Mouse (Mus musculus): ENCODE measurements around the gene Hba-a2.

DNA sequence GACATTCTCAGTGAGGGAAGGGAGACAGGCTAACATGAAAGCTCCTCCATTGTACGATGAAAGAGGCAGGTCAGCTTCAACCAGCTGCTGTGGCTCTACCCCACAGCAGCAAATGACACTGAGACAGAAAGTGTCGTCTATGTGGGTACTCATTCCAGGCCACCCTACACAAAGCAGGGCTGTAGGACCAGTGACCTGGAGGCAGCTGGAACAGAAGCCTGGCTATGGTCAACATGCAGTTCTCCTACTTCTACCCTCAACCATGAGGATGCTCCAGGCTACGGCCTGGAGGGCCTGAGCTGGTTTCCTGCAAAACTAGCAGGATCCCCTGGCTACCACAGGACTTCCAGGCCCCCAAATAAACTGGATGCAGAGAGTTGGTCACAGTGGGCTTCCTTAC is 39.7 kb upstream of the Hba-a2 start:
- TF ChIP-seq CTCF (IDR thresholded peaks at IDR 0.05; ENCODE audit: low read depth, low read length) (no peak), POLR2A (IDR thresholded peaks at IDR 0.05; ENCODE audit: borderline replicate concordance, low read depth, low read length) (no peak)
